ENCODE assay signal across 20 mouse cellular contexts in the genomic region with DNA sequence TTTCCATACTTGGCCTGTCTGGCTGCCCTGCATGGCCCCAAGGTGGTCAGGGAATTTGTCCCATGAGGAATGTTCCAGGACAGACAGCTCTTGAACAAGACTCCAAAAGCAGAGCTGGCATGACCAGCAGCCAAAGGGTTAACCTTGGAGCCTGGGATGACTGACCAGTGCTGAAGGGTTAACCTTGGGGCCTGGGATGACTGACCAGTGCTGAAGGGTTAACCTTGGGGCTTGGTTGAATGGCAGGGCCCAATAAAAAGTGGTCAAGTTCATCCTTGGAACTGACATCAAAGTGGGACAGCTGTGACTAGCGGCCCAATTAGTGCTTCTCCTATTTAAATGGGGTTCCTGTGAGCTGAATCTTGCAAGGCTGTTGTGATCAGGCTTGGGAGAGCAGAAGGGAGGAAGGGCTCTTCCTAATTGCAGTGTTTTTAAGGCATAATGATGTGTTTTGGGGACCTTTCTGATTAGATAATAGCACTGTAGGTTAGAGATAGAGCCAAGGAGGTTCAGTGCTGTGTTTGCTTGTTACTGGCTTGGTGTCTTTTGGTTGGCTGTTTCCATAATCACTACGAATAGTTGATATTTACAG.
DNase-seq lines count a peak whose midpoint lies in the region; ATAC-seq and TF ChIP-seq lines count a peak whose summit lies in the region.
"Had no signal": no experiment of that assay in that cellular context is flagged by ENCODE, and none has a peak within 500 bp of the region (broad histone marks: within the 10 kb centered on the region; RNA-seq: fewer than 3 reads in every experiment).

No protein-coding gene starts in this region.

- TF ChIP-seq CTCF in kidney, postnatal 0 days (IDR thresholded peaks at IDR 0.05; ENCODE audit: low read depth), result no peak

- H3K4me3 ChIP-seq in kidney, postnatal 0 days (replicated peaks; ENCODE audit: low read depth, low read length), result no peak overlapping the region
- H3K4me3 ChIP-seq in forebrain, embryonic 12.5 days (replicated peaks), result no peak overlapping the region
- H3K4me3 ChIP-seq: embryonic facial prominence, embryonic 10.5 days; limb, embryonic 15.5 days; neural tube, embryonic 13.5 days had no signal

- no peak overlapping the region for H3K9ac ChIP-seq in kidney, postnatal 0 days (ENCODE audit: low read depth, low read length)
- H3K9ac ChIP-seq in forebrain, embryonic 12.5 days, result no peak overlapping the region
- H3K9ac ChIP-seq: limb, embryonic 15.5 days; liver, postnatal 0 days; neural tube, embryonic 13.5 days had no signal

- H3K27me3 ChIP-seq in kidney, postnatal 0 days (ENCODE audit: insufficient read depth, low read length), result no peaks in the 10 kb centered on the region
- H3K27me3 ChIP-seq in forebrain, embryonic 12.5 days, result no peaks in the 10 kb centered on the region
- H3K27me3 ChIP-seq: limb, embryonic 15.5 days; neural tube, embryonic 13.5 days had no signal

- H3K36me3 ChIP-seq in kidney, postnatal 0 days (ENCODE audit: insufficient read depth, low read length), result no peaks in the 10 kb centered on the region
- H3K36me3 ChIP-seq in forebrain, embryonic 12.5 days (replicated peaks), result no peaks in the 10 kb centered on the region
- H3K36me3 ChIP-seq: embryonic facial prominence, embryonic 10.5 days; limb, embryonic 15.5 days; neural tube, embryonic 13.5 days had no signal

- H3K4me2 ChIP-seq in kidney, postnatal 0 days (ENCODE audit: low read length), result no peak overlapping the region
- H3K4me2 ChIP-seq in forebrain, embryonic 12.5 days, result no peak overlapping the region
- H3K4me2 ChIP-seq: limb, embryonic 15.5 days; neural tube, embryonic 13.5 days had no signal

- no peak for ATAC-seq in kidney, postnatal 0 days (replicated peaks; ENCODE audit: low FRiP score, low read depth)
- ATAC-seq in forebrain, embryonic 12.5 days (ENCODE audit: low FRiP score), result peak; percentile 50; the same call in 1 of the 2 replicates
- ATAC-seq: liver, postnatal 0 days had no signal

- H3K9me3 ChIP-seq in kidney, postnatal 0 days (replicated peaks; ENCODE audit: low read length), result no peaks in the 10 kb centered on the region
- H3K9me3 ChIP-seq in forebrain, embryonic 12.5 days, result no peaks in the 10 kb centered on the region
- H3K9me3 ChIP-seq: embryonic facial prominence, embryonic 10.5 days; G1E; limb, embryonic 15.5 days; neural tube, embryonic 13.5 days had no signal

- DNase-seq in kidney, postnatal 0 days (ENCODE audit: low spot score), result peak; percentile 19
- no peak for DNase-seq in kidney, adult 11 months
- DNase-seq in adrenal gland, postnatal 14 days, result peak; percentile 70
- peak; percentile 47 for DNase-seq in retina, postnatal 1 day
- no peak for DNase-seq in right cerebral cortex, postnatal 4 days
- DNase-seq in lung, postnatal 10 days, result no peak
- DNase-seq: cerebellum, adult 9-10 months; gastrocnemius, postnatal 10 days; kidney, adult 2 months; kidney, postnatal 14 days; liver, postnatal 0 days; lung, postnatal 14 days; midbrain, embryonic 14.5 days; right cerebral cortex, postnatal 25 days; thymus, postnatal 25 days had no signal

- H3K27ac ChIP-seq in kidney, postnatal 0 days, result no peak overlapping the region
- peak overlapping the region; percentile 65 for H3K27ac ChIP-seq in forebrain, embryonic 12.5 days
- H3K27ac ChIP-seq: embryonic facial prominence, embryonic 10.5 days; limb, embryonic 15.5 days; neural tube, embryonic 13.5 days had no signal

- 67% methylated on average over 2 of the region's 2 CpGs for WGBS in kidney, postnatal 0 days
- WGBS in forebrain, embryonic 12.5 days, result 50% methylated on average over 2 of the region's 2 CpGs

- no peaks in the 10 kb centered on the region; the same call in 1 of the 2 replicates for H3K4me1 ChIP-seq in kidney, postnatal 0 days (replicated peaks; ENCODE audit: insufficient read depth, low read length)
- H3K4me1 ChIP-seq in forebrain, embryonic 12.5 days, result peaks cover 60% of the 10 kb centered on the region

Comparison
In these comparisons a context has a peak if more than half of its experiments do, and no peak if none do; other contexts are left out.
1. DNase-seq: peak in kidney, postnatal 0 days (single experiment), adrenal gland, postnatal 14 days (single experiment) and retina, postnatal 1 day (single experiment); none in kidney, adult 11 months (single experiment), right cerebral cortex, postnatal 4 days (single experiment) and lung, postnatal 10 days (single experiment).